Comparison of ENCODE assay signal across 3 mouse cellular contexts in genomic region chr9:61668157-61668697, GRCm38 (mm10).
TF ChIP-seq lines count a peak whose summit lies in the region.

No protein-coding gene starts in this region.

TF ChIP-seq in CH12.LX, 34 proteins besides CTCF, POLR2A, EP300 and RAD21 (continued from another document):
- TF ChIP-seq MAX (IDR thresholded peaks at IDR 0.05; ENCODE audit: low read length) (0 out of 2 replicates have a peak, but pooled peaks have one; percentile 67), JUN (IDR thresholded peaks at IDR 0.05; ENCODE audit: insufficient read depth, low read depth, low read length) (no peak), ETS1 (conservative IDR thresholded peaks at IDR 0.05; ENCODE audit: low read depth, low read length) (peak; percentile 66), ZNF384 (IDR thresholded peaks at IDR 0.05; ENCODE audit: low read depth, low read length) (peak; percentile 93), KAT2A (IDR thresholded peaks at IDR 0.05; ENCODE audit: insufficient replicate concordance, low read length) (no peak), SIN3A (IDR thresholded peaks at IDR 0.05; ENCODE audit: low read length) (peak; percentile 51; the same call in 1 of the 2 replicates), CHD2 (IDR thresholded peaks at IDR 0.05; ENCODE audit: low read length) (0 out of 2 replicates have a peak, but pooled peaks have one; percentile 42), MYC (IDR thresholded peaks at IDR 0.05; ENCODE audit: low read depth, low read length) (no peak), MAFK (IDR thresholded peaks at IDR 0.05; ENCODE audit: insufficient replicate concordance, low read length) (peak; percentile 75; the same call in 1 of the 2 replicates), JUND (conservative IDR thresholded peaks at IDR 0.05; ENCODE audit: low read depth, low read length) (no peak; the same call in 1 of the 2 replicates), TCF12 (IDR thresholded peaks at IDR 0.05; ENCODE audit: low read depth, low read length) (peak; percentile 72; the same call in 1 of the 2 replicates), ZMIZ1 (IDR thresholded peaks at IDR 0.05; ENCODE audit: low read depth, low read length) (no peak), BHLHE40 (IDR thresholded peaks at IDR 0.05; ENCODE audit: low read depth, low read length) (peak; percentile 53), USF2 (conservative IDR thresholded peaks at IDR 0.05; ENCODE audit: low read depth, low read length) (no peak), POLR2AphosphoS2 (IDR thresholded peaks at IDR 0.05; ENCODE audit: low read depth, low read length) (no peak), USF1 (IDR thresholded peaks at IDR 0.05; ENCODE audit: low read depth, low read length) (no peak), MXI1 (IDR thresholded peaks at IDR 0.05; ENCODE audit: low read depth, low read length) (0 out of 2 replicates have a peak, but pooled peaks have one; percentile 33)
TF ChIP-seq in CH12.LX: peak in this region for 13.

TF ChIP-seq in MEL, 35 proteins besides CTCF, POLR2A, EP300 and RAD21 (continued from another document):
- TF ChIP-seq BHLHE40 (IDR thresholded peaks at IDR 0.05; ENCODE audit: borderline replicate concordance, low read depth, low read length): no peak
- no peak for TF ChIP-seq NRF1 (IDR thresholded peaks at IDR 0.05; ENCODE audit: insufficient read depth, low read depth, low read length, poor library complexity, severe bottlenecking)
- TF ChIP-seq ZNF384 (IDR thresholded peaks at IDR 0.05; ENCODE audit: low read depth, low read length): no peak; the same call in 1 of the 2 replicates
- no peak for TF ChIP-seq ZMIZ1 (IDR thresholded peaks at IDR 0.05; ENCODE audit: low read depth, low read length)
- TF ChIP-seq JUND (IDR thresholded peaks at IDR 0.05; ENCODE audit: low read depth, low read length): no peak
- TF ChIP-seq MYB (IDR thresholded peaks at IDR 0.05; ENCODE audit: low read depth, low read length): no peak
- TF ChIP-seq SIN3A (IDR thresholded peaks at IDR 0.05; ENCODE audit: low read length): no peak
- TF ChIP-seq TAL1 (IDR thresholded peaks at IDR 0.05; ENCODE audit: low read length): no peak

TF ChIP-seq in myocyte, 11 proteins besides CTCF, POLR2A, EP300 and RAD21 (continued from another document):
- TF ChIP-seq CEBPB (IDR thresholded peaks at IDR 0.05; ENCODE audit: insufficient read depth, poor library complexity, severe bottlenecking): no peak
- TF ChIP-seq POLR2AphosphoS2 (IDR thresholded peaks at IDR 0.05; ENCODE audit: insufficient read length, low read depth): no peak
- no peak for TF ChIP-seq SRF (IDR thresholded peaks at IDR 0.05; ENCODE audit: control insufficient read depth, insufficient read length, low read depth)
